Mouse (Mus musculus): ENCODE measurements at regions not wholly inside any gene's neighbourhood (a gene's known extent, or its start where the extent isn't known, plus 50 kb on each side); places are given as distances from the start of the nearest gene placed in this dataset.

GRCm38 (mm10) chr2:59424205-59424604 is 60.2 kb upstream of the Dapl1 start:
- WGBS (ENCODE audit: insufficient replicate concordance): 70% methylated on average over 2 of the region's 2 CpGs
- H3K27ac ChIP-seq (ENCODE audit: low read depth, low read length): no peak overlapping the region

GRCm38 (mm10) chr2:59424729-59425128 is 59.7 kb upstream of the Dapl1 start:
- H3K4me3 ChIP-seq (ENCODE audit: low read depth, low read length): no peak overlapping the region
- no peaks in the 10 kb centered on the region for H3K9me3 ChIP-seq (replicated peaks; ENCODE audit: control insufficient read depth, low read length)
- no peak overlapping the region for H3K27ac ChIP-seq (ENCODE audit: low read depth, low read length)
- H3K4me2 ChIP-seq: no peak overlapping the region
- H3K27me3 ChIP-seq (ENCODE audit: control insufficient read depth, insufficient read depth, low read length): no peaks in the 10 kb centered on the region
- WGBS (ENCODE audit: insufficient replicate concordance): 31% methylated on average over 5 of the region's 5 CpGs
- H3K36me3 ChIP-seq (ENCODE audit: control insufficient read depth, insufficient read depth, low read length): no peaks in the 10 kb centered on the region
- no peak overlapping the region for H3K9ac ChIP-seq (ENCODE audit: low read depth, low read length)
- no peak; the same call in 1 of the 2 replicates for ATAC-seq (replicated peaks; ENCODE audit: insufficient number of reproducible peaks, low FRiP score, low TSS enrichment)
- H3K4me1 ChIP-seq (ENCODE audit: control insufficient read depth, insufficient read depth, low read length): no peaks in the 10 kb centered on the region

More at GRCm38 (mm10) chr2:59424205-59424604, 60.2 kb upstream of the Dapl1 start:
- Histone ChIP-seq H3K4me2 (no peak overlapping the region), H3K9me3 (replicated peaks; ENCODE audit: control insufficient read depth, low read length) (no peaks in the 10 kb centered on the region), H3K36me3 (ENCODE audit: control insufficient read depth, insufficient read depth, low read length) (no peaks in the 10 kb centered on the region), H3K27me3 (ENCODE audit: control insufficient read depth, insufficient read depth, low read length) (no peaks in the 10 kb centered on the region), H3K9ac (ENCODE audit: low read depth, low read length) (no peak overlapping the region), H3K4me3 (ENCODE audit: low read depth, low read length) (no peak overlapping the region), H3K4me1 (ENCODE audit: control insufficient read depth, insufficient read depth, low read length) (no peaks in the 10 kb centered on the region)
- ATAC-seq (replicated peaks; ENCODE audit: insufficient number of reproducible peaks, low FRiP score, low TSS enrichment): no peak

- ATAC-seq (replicated peaks; ENCODE audit: insufficient number of reproducible peaks, low FRiP score, low TSS enrichment): no peak
- H3K4me1 ChIP-seq (ENCODE audit: control insufficient read depth, insufficient read depth, low read length): no peaks in the 10 kb centered on the region
- H3K4me3 ChIP-seq (ENCODE audit: low read depth, low read length): no peak overlapping the region
- no peak overlapping the region for H3K9ac ChIP-seq (ENCODE audit: low read depth, low read length)
- no peak overlapping the region for H3K27ac ChIP-seq (ENCODE audit: low read depth, low read length)
- H3K36me3 ChIP-seq (ENCODE audit: control insufficient read depth, insufficient read depth, low read length): no peaks in the 10 kb centered on the region
- H3K27me3 ChIP-seq (ENCODE audit: control insufficient read depth, insufficient read depth, low read length): no peaks in the 10 kb centered on the region
- WGBS (ENCODE audit: insufficient replicate concordance): 81% methylated on average over 4 of the region's 4 CpGs
- H3K4me2 ChIP-seq: no peak overlapping the region
- no peaks in the 10 kb centered on the region for H3K9me3 ChIP-seq (replicated peaks; ENCODE audit: control insufficient read depth, low read length)
These were observed 58.6 kb upstream of the Dapl1 start for GRCm38 (mm10) chr2:59425876-59426275.

GRCm38 (mm10) chr2:59431466-59431865 is 53.0 kb upstream of the Dapl1 start:
- Histone ChIP-seq H3K4me1 (ENCODE audit: control insufficient read depth, insufficient read depth, low read length) (no peaks in the 10 kb centered on the region), H3K4me3 (ENCODE audit: low read depth, low read length) (no peak overlapping the region), H3K4me2 (no peak overlapping the region), H3K36me3 (ENCODE audit: control insufficient read depth, insufficient read depth, low read length) (no peaks in the 10 kb centered on the region), H3K27ac (ENCODE audit: low read depth, low read length) (no peak overlapping the region), H3K9me3 (replicated peaks; ENCODE audit: control insufficient read depth, low read length) (no peaks in the 10 kb centered on the region), H3K27me3 (ENCODE audit: control insufficient read depth, insufficient read depth, low read length) (no peaks in the 10 kb centered on the region), H3K9ac (ENCODE audit: low read depth, low read length) (no peak overlapping the region)
- no peak for ATAC-seq (replicated peaks; ENCODE audit: insufficient number of reproducible peaks, low FRiP score, low TSS enrichment)
- 73% methylated on average over 5 of the region's 5 CpGs for WGBS (ENCODE audit: insufficient replicate concordance)

GRCm38 (mm10) chr2:59431867-59432266 is 52.6 kb upstream of the Dapl1 start:
- Histone ChIP-seq H3K4me3 (ENCODE audit: low read depth, low read length) (no peak overlapping the region), H3K4me2 (no peak overlapping the region), H3K27me3 (ENCODE audit: control insufficient read depth, insufficient read depth, low read length) (no peaks in the 10 kb centered on the region), H3K9me3 (replicated peaks; ENCODE audit: control insufficient read depth, low read length) (no peaks in the 10 kb centered on the region), H3K4me1 (ENCODE audit: control insufficient read depth, insufficient read depth, low read length) (no peaks in the 10 kb centered on the region), H3K27ac (ENCODE audit: low read depth, low read length) (no peak overlapping the region), H3K9ac (ENCODE audit: low read depth, low read length) (no peak overlapping the region), H3K36me3 (ENCODE audit: control insufficient read depth, insufficient read depth, low read length) (no peaks in the 10 kb centered on the region)
- 64% methylated on average over 7 of the region's 7 CpGs for WGBS (ENCODE audit: insufficient replicate concordance)
- ATAC-seq (replicated peaks; ENCODE audit: insufficient number of reproducible peaks, low FRiP score, low TSS enrichment): no peak
